Mouse (Mus musculus) brain, embryonic 14.5 days (tissue): Measurements from ENCODE around the gene Smdt1.

Experiments used
- CTCF ChIP-seq: fragments of 200-500 bp; IDR thresholded peaks from 2 replicates; pipeline ENCODE4 v1.5.1; 2012; ENCODE audit warnings: inconsistent platforms, mild to moderate bottlenecking, moderate library complexity, borderline replicate concordance; ENCODE audit not compliant: insufficient read depth, insufficient read length; ENCODE audit errors: extremely low read depth
- POLR2A ChIP-seq: fragments of 200-500 bp; IDR thresholded peaks from 2 replicates; pipeline ENCODE4 v1.6.1; 2012; ENCODE audit warnings: mild to moderate bottlenecking, inconsistent platforms, borderline replicate concordance; ENCODE audit not compliant: poor library complexity, insufficient read depth, insufficient read length, severe bottlenecking; ENCODE audit errors: extremely low read depth

GRCm38 (mm10) chr15:82375855-82376254 lies 37.1 kb downstream of the Smdt1 start:
- no peak for TF ChIP-seq CTCF
- no peak for TF ChIP-seq POLR2A
